Comparison of ENCODE assay signal across 8 mouse cellular contexts in the genomic region with DNA sequence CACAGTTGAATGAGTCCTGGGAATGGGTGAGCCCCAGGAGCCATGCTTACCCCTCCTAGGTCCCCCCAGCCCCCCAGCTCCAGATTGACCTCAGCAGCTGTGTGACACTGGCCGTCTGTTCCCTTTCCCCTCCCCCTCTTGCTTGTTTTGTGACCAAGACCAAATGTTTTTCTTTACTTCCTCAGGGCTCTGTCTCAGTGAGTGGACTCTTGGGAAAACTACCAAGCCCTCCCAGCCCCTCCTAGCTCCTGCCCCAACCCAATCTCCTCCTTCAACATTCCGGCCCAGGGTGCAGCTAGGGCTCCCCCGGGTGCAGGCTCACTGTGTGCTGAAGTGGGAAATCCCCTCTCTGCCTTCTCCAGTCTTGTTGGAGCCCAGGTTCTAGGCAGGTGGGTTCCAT. TPM values are rescaled to one million over a fixed set of nuclear protein-coding genes. Genes with fewer than 3 reads are reported as not detected.
DNase-seq lines count a peak whose midpoint lies in the region; ATAC-seq lines count a peak whose summit lies in the region.

No protein-coding gene starts in this region.

- H3K9me3 ChIP-seq in megakaryocyte, embryonic 14.5 days: no peaks in the 10 kb centered on the region
- H3K9me3 ChIP-seq in embryonic facial prominence, embryonic 15.5 days (replicated peaks): no peaks in the 10 kb centered on the region
- no peaks in the 10 kb centered on the region for H3K9me3 ChIP-seq in hindbrain, embryonic 12.5 days (replicated peaks)
- no peaks in the 10 kb centered on the region for H3K9me3 ChIP-seq in liver, embryonic 11.5 days (ENCODE audit: control insufficient read depth, low read length)
- H3K9me3 ChIP-seq in neural tube, embryonic 13.5 days: no peaks in the 10 kb centered on the region

- no peak for ATAC-seq in megakaryocyte, adult 5-6 weeks (ENCODE audit: poor library complexity, severe bottlenecking)
- no peak for ATAC-seq in embryonic facial prominence, embryonic 15.5 days (ENCODE audit: insufficient number of reproducible peaks, low FRiP score, low TSS enrichment, low read depth)
- no peak for ATAC-seq in hindbrain, embryonic 12.5 days (ENCODE audit: low FRiP score)
- ATAC-seq in liver, embryonic 11.5 days (replicated peaks; ENCODE audit: low FRiP score): no peak
- ATAC-seq in neural tube, embryonic 13.5 days (ENCODE audit: low read depth): no peak
- no peak for ATAC-seq in monocyte, adult 5-6 weeks (replicated peaks; ENCODE audit: insufficient number of reproducible peaks, low FRiP score, low TSS enrichment, poor library complexity, severe bottlenecking)

- 23% methylated on average over 3 of the region's 3 CpGs for WGBS in embryonic facial prominence, embryonic 15.5 days
- WGBS in hindbrain, embryonic 12.5 days: 43% methylated on average over 3 of the region's 3 CpGs
- 24% methylated on average over 3 of the region's 3 CpGs for WGBS in liver, embryonic 11.5 days
- 30% methylated on average over 3 of the region's 3 CpGs for WGBS in neural tube, embryonic 13.5 days

- peak overlapping the region; percentile 92 for H3K27ac ChIP-seq in embryonic facial prominence, embryonic 15.5 days (replicated peaks)
- peak overlapping the region; percentile 46 for H3K27ac ChIP-seq in hindbrain, embryonic 12.5 days
- peak overlapping the region; percentile 98 for H3K27ac ChIP-seq in liver, embryonic 11.5 days (ENCODE audit: low read depth, low read length)
- H3K27ac ChIP-seq in neural tube, embryonic 13.5 days (replicated peaks): peak overlapping the region; percentile 94

- peak overlapping the region; percentile 100 for H3K4me3 ChIP-seq in megakaryocyte, embryonic 14.5 days (replicated peaks)
- H3K4me3 ChIP-seq in embryonic facial prominence, embryonic 15.5 days (replicated peaks): peak overlapping the region; percentile 99
- H3K4me3 ChIP-seq in hindbrain, embryonic 12.5 days: peak overlapping the region; percentile 67
- peak overlapping the region; percentile 81 for H3K4me3 ChIP-seq in liver, embryonic 11.5 days (ENCODE audit: low read depth, low read length)
- H3K4me3 ChIP-seq in neural tube, embryonic 13.5 days: peak overlapping the region; percentile 83

- H3K27me3 ChIP-seq in megakaryocyte, embryonic 14.5 days (replicated peaks): no peaks in the 10 kb centered on the region
- H3K27me3 ChIP-seq in embryonic facial prominence, embryonic 15.5 days: no peaks in the 10 kb centered on the region
- H3K27me3 ChIP-seq in hindbrain, embryonic 12.5 days: no peaks in the 10 kb centered on the region
- no peaks in the 10 kb centered on the region for H3K27me3 ChIP-seq in liver, embryonic 11.5 days (replicated peaks; ENCODE audit: control insufficient read depth, insufficient read depth, low read length)
- no peaks in the 10 kb centered on the region for H3K27me3 ChIP-seq in neural tube, embryonic 13.5 days

- H3K9ac ChIP-seq in embryonic facial prominence, embryonic 15.5 days: 0 out of 2 replicates have a peak overlapping the region, but pooled peaks have one; percentile 2
- peak overlapping the region; percentile 75 for H3K9ac ChIP-seq in hindbrain, embryonic 12.5 days
- H3K9ac ChIP-seq in liver, embryonic 11.5 days (ENCODE audit: low read depth, low read length): peak overlapping the region; percentile 57
- H3K9ac ChIP-seq in neural tube, embryonic 13.5 days: peak overlapping the region; percentile 86

- peaks cover 69% of the 10 kb centered on the region for H3K4me1 ChIP-seq in megakaryocyte, embryonic 14.5 days
- H3K4me1 ChIP-seq in embryonic facial prominence, embryonic 15.5 days: peaks cover 52% of the 10 kb centered on the region
- H3K4me1 ChIP-seq in hindbrain, embryonic 12.5 days: peaks cover 43% of the 10 kb centered on the region
- peaks cover 24% of the 10 kb centered on the region for H3K4me1 ChIP-seq in liver, embryonic 11.5 days (replicated peaks; ENCODE audit: control insufficient read depth, insufficient read depth, low read length)
- peaks cover 49% of the 10 kb centered on the region for H3K4me1 ChIP-seq in neural tube, embryonic 13.5 days (replicated peaks)

- no peak for DNase-seq in liver, embryonic 11.5 days (ENCODE audit: low spot score)
- no peak for DNase-seq in gastrocnemius, adult 8-10 months (ENCODE audit: low spot score in 2 of 2)

- H3K4me2 ChIP-seq in embryonic facial prominence, embryonic 15.5 days (replicated peaks): peak overlapping the region; percentile 91
- H3K4me2 ChIP-seq in hindbrain, embryonic 12.5 days (replicated peaks): peak overlapping the region; percentile 86
- H3K4me2 ChIP-seq in liver, embryonic 11.5 days: peak overlapping the region; percentile 96
- peak overlapping the region; percentile 86 for H3K4me2 ChIP-seq in neural tube, embryonic 13.5 days

- H3K36me3 ChIP-seq in megakaryocyte, embryonic 14.5 days (replicated peaks; ENCODE audit: low read length): peaks cover 32% of the 10 kb centered on the region
- peaks cover 23% of the 10 kb centered on the region for H3K36me3 ChIP-seq in embryonic facial prominence, embryonic 15.5 days
- H3K36me3 ChIP-seq in hindbrain, embryonic 12.5 days: peaks cover 16% of the 10 kb centered on the region
- peaks cover 6% of the 10 kb centered on the region; the same call in 1 of the 2 replicates for H3K36me3 ChIP-seq in liver, embryonic 11.5 days (ENCODE audit: control insufficient read depth, insufficient read depth, low read length)
- H3K36me3 ChIP-seq in neural tube, embryonic 13.5 days: peaks cover 17% of the 10 kb centered on the region

RNA-seq across cellular contexts. Expression of gene Gm20605, which starts 1.6 kb away (rescaled TPM):
- polyA plus RNA-seq in megakaryocyte, embryonic 14.5 days (2012; ENCODE audit: insufficient read depth, low replicate concordance): 5.6 and 30.5 TPM in 2 replicates
- 8.1 and 10.2 TPM in 2 replicates for total RNA-seq in megakaryocyte, adult 5-6 weeks (2015)
- total RNA-seq in megakaryocyte, adult 5-6 weeks (2017): 5.7 and 18.8 TPM in 2 replicates
- 12.7 and 13.1 TPM in 2 replicates for polyA plus RNA-seq in embryonic facial prominence, embryonic 15.5 days (2015; fragmentation: Nextera tagmentation; extraction: Ambion mirVana)
- polyA plus RNA-seq in hindbrain, embryonic 12.5 days (2016; fragmentation: Nextera tagmentation; extraction: Ambion mirVana): 8.3 and 10.8 TPM in 2 replicates
- polyA plus RNA-seq in liver, embryonic 11.5 days (2014; fragmentation: Nextera tagmentation; extraction: Ambion mirVana): 11.6 and 13.2 TPM in 2 replicates
- polyA plus RNA-seq in neural tube, embryonic 13.5 days (2015; fragmentation: Nextera tagmentation; extraction: Ambion mirVana): 6.7 and 7.9 TPM in 2 replicates
- 12.9 to 28.7 TPM (median 25.9 TPM) in 3 replicates for total RNA-seq in monocyte, adult 5-6 weeks (2017)
- 1 to 10 TPM; 1.9 to 3.5 (median 2.5) TPM for total RNA-seq in gastrocnemius, adult 8-10 months (2022)

RNA-seq across cellular contexts. Expression of gene Lrch4, which starts 1.7 kb away (rescaled TPM):
- 138 and 187 TPM in 2 replicates for polyA plus RNA-seq in megakaryocyte, embryonic 14.5 days (2012; ENCODE audit: insufficient read depth, low replicate concordance)
- 76.5 and 93.0 TPM in 2 replicates for total RNA-seq in megakaryocyte, adult 5-6 weeks (2015)
- 57.1 and 66.7 TPM in 2 replicates for total RNA-seq in megakaryocyte, adult 5-6 weeks (2017)
- polyA plus RNA-seq in embryonic facial prominence, embryonic 15.5 days (2015; fragmentation: Nextera tagmentation; extraction: Ambion mirVana): 37.2 and 48.9 TPM in 2 replicates
- polyA plus RNA-seq in hindbrain, embryonic 12.5 days (2016; fragmentation: Nextera tagmentation; extraction: Ambion mirVana): 32.4 and 34.3 TPM in 2 replicates
- polyA plus RNA-seq in liver, embryonic 11.5 days (2014; fragmentation: Nextera tagmentation; extraction: Ambion mirVana): 46.6 and 54.5 TPM in 2 replicates
- polyA plus RNA-seq in neural tube, embryonic 13.5 days (2015; fragmentation: Nextera tagmentation; extraction: Ambion mirVana): 23.8 and 24.5 TPM in 2 replicates
- total RNA-seq in monocyte, adult 5-6 weeks (2017): 34.9 to 86.0 TPM (median 77.2 TPM) in 3 replicates
- total RNA-seq in gastrocnemius, adult 8-10 months (2022): 10 to 100 TPM; 12.7 to 15.7 (median 14.6) TPM

RNA-seq across cellular contexts. Expression of gene Fbxo24, which starts 1.8 kb away (rescaled TPM):
- 0.15 TPM in 1 of 2 replicates, not detected in the other for polyA plus RNA-seq in megakaryocyte, embryonic 14.5 days (2012; ENCODE audit: insufficient read depth, low replicate concordance)
- 0.18 TPM in 1 of 2 replicates, not detected in the other for total RNA-seq in megakaryocyte, adult 5-6 weeks (2015)
- total RNA-seq in megakaryocyte, adult 5-6 weeks (2017): 0.37 TPM in 1 of 2 replicates, not detected in the other
- polyA plus RNA-seq in embryonic facial prominence, embryonic 15.5 days (2015; fragmentation: Nextera tagmentation; extraction: Ambion mirVana): 0.25 and 0.26 TPM in 2 replicates
- polyA plus RNA-seq in hindbrain, embryonic 12.5 days (2016; fragmentation: Nextera tagmentation; extraction: Ambion mirVana): 0.23 and 0.25 TPM in 2 replicates
- 0.18 TPM in 1 of 2 replicates, not detected in the other for polyA plus RNA-seq in liver, embryonic 11.5 days (2014; fragmentation: Nextera tagmentation; extraction: Ambion mirVana)
- 0.17 and 0.20 TPM in 2 replicates for polyA plus RNA-seq in neural tube, embryonic 13.5 days (2015; fragmentation: Nextera tagmentation; extraction: Ambion mirVana)
- not detected in 3 replicates for total RNA-seq in monocyte, adult 5-6 weeks (2017)
- under 1 TPM in 2 of 4 experiments, not detected in 2; 0.20 to 0.29 TPM for total RNA-seq in gastrocnemius, adult 8-10 months (2022)

RNA-seq across cellular contexts. Expression of gene Sap25, which starts 10.5 kb away (rescaled TPM):
- polyA plus RNA-seq in megakaryocyte, embryonic 14.5 days (2012; ENCODE audit: insufficient read depth, low replicate concordance): 62.2 and 72.5 TPM in 2 replicates
- total RNA-seq in megakaryocyte, adult 5-6 weeks (2015): 59.9 and 97.5 TPM in 2 replicates
- total RNA-seq in megakaryocyte, adult 5-6 weeks (2017): 27.8 and 35.6 TPM in 2 replicates
- 10.1 and 10.2 TPM in 2 replicates for polyA plus RNA-seq in embryonic facial prominence, embryonic 15.5 days (2015; fragmentation: Nextera tagmentation; extraction: Ambion mirVana)
- 7.6 and 8.0 TPM in 2 replicates for polyA plus RNA-seq in hindbrain, embryonic 12.5 days (2016; fragmentation: Nextera tagmentation; extraction: Ambion mirVana)
- polyA plus RNA-seq in liver, embryonic 11.5 days (2014; fragmentation: Nextera tagmentation; extraction: Ambion mirVana): 7.1 and 11.9 TPM in 2 replicates
- polyA plus RNA-seq in neural tube, embryonic 13.5 days (2015; fragmentation: Nextera tagmentation; extraction: Ambion mirVana): 5.6 and 6.5 TPM in 2 replicates
- 20.7 to 64.8 TPM (median 21.8 TPM) in 3 replicates for total RNA-seq in monocyte, adult 5-6 weeks (2017)
- 1 to 10 TPM in 2 of 4 experiments, under 1 TPM in 2; 0.75 to 1.8 (median 1.1) TPM for total RNA-seq in gastrocnemius, adult 8-10 months (2022)

RNA-seq across cellular contexts. Expression of gene Irs3, which starts 14.9 kb away (rescaled TPM):
- polyA plus RNA-seq in megakaryocyte, embryonic 14.5 days (2012; ENCODE audit: insufficient read depth, low replicate concordance): 0.95 TPM in 1 of 2 replicates, not detected in the other
- total RNA-seq in megakaryocyte, adult 5-6 weeks (2015): not detected in 2 replicates
- not detected in 2 replicates for total RNA-seq in megakaryocyte, adult 5-6 weeks (2017)
- polyA plus RNA-seq in embryonic facial prominence, embryonic 15.5 days (2015; fragmentation: Nextera tagmentation; extraction: Ambion mirVana): 0.16 and 0.28 TPM in 2 replicates
- 0.10 and 0.22 TPM in 2 replicates for polyA plus RNA-seq in hindbrain, embryonic 12.5 days (2016; fragmentation: Nextera tagmentation; extraction: Ambion mirVana)
- polyA plus RNA-seq in liver, embryonic 11.5 days (2014; fragmentation: Nextera tagmentation; extraction: Ambion mirVana): 0.12 and 0.49 TPM in 2 replicates
- 0.20 TPM in 1 of 2 replicates, not detected in the other for polyA plus RNA-seq in neural tube, embryonic 13.5 days (2015; fragmentation: Nextera tagmentation; extraction: Ambion mirVana)
- total RNA-seq in monocyte, adult 5-6 weeks (2017): 0.10 TPM in 1 of 3 replicates, not detected in the others
- total RNA-seq in gastrocnemius, adult 8-10 months (2022): under 1 TPM; 0.19 to 0.81 (median 0.25) TPM

Comparison
In these comparisons a context has a peak if more than half of its experiments do, and no peak if none do; other contexts are left out.
1. H3K27ac ChIP-seq: peak in every context shown above with its lines; median percentile 98 in liver, embryonic 11.5 days; 94 in neural tube, embryonic 13.5 days; 92 in embryonic facial prominence, embryonic 15.5 days; 46 in hindbrain, embryonic 12.5 days.
2. H3K9ac ChIP-seq: peak in every context shown above with its lines; median percentile 86 in neural tube, embryonic 13.5 days; 75 in hindbrain, embryonic 12.5 days; 57 in liver, embryonic 11.5 days; 2 in embryonic facial prominence, embryonic 15.5 days.